Mouse (Mus musculus) megakaryocyte, embryonic 14.5 days (primary cell): ENCODE data around the gene Anks1b.

Experiments used
- FLI1 ChIP-seq: IDR thresholded peaks from 2 replicates; pipeline ENCODE4 v1.6.1; 2012; ENCODE audit warnings: low read length, inconsistent platforms, mixed read lengths
- GATA1 ChIP-seq: IDR thresholded peaks from 3 replicates; pipeline ENCODE4 v1.6.1; 2012; ENCODE audit warnings: mixed read lengths, low read length, inconsistent platforms, borderline replicate concordance

DNA sequence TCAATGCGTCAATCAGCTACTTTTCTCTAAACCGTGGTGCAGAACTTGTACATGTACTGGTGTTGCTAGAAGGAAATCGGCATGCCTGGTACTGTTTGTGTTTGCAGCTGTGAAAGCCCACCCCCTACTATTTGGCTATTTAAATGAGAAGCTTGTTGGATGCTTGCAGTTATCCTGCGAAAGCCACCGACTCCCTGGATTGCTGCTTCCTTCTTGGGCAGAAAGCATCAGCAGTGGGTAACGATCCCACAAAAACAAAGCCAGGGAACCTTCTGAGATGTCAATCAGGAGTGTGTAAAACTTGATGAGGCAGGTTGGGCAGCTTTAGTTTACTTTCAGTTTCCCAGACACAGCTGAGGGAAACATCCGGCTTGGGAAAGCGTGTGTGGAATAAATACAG is 727 bp downstream of the Anks1b start:
- TF ChIP-seq GATA1 (no peak), FLI1 (no peak)
